Mouse (Mus musculus) gonadal fat pad, adult 2 months (tissue): ENCODE data around the gene Jtb. TPM values are rescaled to one million over a fixed set of nuclear protein-coding genes. Genes with fewer than 3 reads are reported as not detected.

Source experiments
- DNase-seq: peaks from one replicate; pipeline ENCODE4 v3.0.0-alpha.2; 2012; ENCODE audit warnings: low read depth
- polyA plus RNA-seq: library from polyadenylated mRNA; depleted of rRNA; stranded (reverse); fragments of >200 nt; gene quantifications from 2 replicates; pipeline ENCODE4 v1.2.3, GENCODE M21; 2012; rRNA removed

The Jtb gene
- 56.6 and 68.4 TPM in 2 replicates for polyA plus RNA-seq

DNA sequence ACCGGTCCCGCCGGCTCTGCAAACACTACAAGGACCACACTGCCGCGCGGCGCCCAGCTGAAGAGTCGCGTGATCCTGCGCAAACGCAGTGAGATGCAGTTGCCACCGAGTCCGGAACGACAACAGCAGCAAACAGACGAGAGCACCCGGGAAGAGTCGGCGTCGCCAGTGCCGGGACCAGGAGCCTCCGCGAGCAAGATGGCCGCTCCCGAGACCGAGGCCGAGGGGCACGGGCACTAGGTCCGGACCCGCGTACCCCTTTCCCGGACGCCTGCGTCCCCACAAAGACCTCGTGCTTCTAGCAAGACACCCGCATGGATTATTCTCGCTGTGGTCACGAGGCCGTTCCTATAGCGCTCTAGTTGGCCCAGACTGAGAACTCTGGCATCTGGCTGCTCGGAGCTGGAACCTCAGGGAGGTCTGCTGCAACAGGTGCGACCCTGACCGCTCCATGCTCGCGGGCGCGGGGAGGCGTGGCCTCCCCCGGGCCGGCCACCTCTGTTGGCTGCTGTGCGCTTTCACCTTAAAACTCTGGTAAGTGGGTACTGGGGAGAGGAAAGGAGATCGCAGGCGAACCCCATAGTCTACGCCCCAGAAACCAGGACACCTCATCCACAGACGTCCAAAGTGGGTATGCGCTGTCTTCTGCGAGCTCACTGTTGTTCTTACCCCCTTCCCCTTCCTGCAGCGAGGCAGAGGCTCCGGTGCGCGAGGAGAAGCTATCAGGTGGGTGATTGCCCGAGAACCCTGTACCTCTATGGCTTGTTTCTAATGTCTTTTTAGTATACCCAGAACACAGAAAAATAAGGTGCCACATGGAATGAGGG is at the start of gene Jtb:
Gene Jtb (plus strand): TSS at position 91 of the 827 bp plus-strand sequence.
- no peak for DNase-seq

DNA sequence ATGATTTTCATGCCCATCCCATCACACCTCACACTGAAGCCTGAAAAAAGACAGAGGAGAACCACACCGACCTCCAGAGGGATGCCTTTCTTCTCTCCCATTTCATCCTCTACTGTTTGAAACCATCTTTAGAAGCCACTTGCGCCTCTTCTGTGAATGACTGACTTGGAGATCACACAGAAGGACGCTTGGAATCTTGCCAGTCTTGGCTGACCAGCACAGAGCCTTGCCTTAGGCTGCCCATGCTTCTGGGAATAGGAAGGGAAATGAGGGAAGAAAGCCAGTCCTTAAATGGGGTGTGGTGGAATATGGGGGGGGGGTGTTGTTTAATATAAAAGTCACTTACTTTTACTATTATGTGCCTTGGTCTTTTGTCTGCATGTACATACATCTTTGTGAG is 47.8 kb upstream of the Jtb start:
- no peak for DNase-seq

DNA sequence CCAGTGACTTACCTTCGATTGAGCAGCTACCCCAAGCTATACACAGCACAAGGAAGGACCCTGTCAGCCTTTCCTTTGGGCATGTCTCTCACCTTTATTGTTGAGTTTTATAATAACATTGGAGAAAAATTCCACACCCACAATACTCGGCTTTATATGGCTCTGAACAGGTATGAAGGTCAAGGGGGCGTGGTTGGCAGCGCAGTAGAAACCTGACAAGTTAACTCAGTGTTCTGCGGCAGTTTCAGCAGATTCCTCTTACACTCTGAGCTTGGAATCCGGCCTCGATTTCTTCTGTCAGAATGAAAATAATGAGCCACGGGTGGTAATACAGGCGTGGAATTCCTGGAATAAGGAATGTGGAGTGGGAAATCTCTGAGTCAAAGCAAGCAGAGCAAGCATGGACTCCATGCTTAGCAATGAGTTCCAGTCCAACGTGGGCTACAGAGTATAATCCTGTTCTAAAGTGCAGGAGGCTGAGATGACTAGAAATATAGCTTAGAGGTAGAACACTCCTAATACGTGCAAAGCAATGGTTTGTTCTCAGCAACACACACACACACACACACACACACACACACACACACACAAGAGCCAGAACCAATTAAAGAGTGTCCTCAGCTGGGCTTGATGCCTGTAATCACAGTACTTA is 40.4 kb upstream of the Jtb start:
- DNase-seq = no peak

DNA sequence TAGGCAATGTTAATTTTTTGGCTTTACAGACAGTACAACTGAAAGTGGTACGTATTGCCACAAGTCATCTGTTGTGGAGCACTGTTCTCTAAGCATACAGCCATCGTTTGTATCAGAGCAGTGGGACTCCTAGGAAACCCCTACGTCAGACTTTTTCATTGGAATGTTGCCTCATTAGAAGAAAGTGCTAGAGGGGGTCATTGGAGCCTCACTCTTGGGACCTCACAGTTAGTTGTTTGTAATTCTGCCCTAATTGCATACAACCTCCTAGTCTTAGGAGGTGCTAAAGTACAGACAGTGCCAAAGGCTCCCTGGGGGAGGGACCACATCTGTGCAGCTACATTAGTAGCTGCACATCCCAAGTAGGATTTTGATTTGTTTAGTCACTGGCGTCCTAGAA is 36.6 kb upstream of the Jtb start:
- no peak for DNase-seq

DNA sequence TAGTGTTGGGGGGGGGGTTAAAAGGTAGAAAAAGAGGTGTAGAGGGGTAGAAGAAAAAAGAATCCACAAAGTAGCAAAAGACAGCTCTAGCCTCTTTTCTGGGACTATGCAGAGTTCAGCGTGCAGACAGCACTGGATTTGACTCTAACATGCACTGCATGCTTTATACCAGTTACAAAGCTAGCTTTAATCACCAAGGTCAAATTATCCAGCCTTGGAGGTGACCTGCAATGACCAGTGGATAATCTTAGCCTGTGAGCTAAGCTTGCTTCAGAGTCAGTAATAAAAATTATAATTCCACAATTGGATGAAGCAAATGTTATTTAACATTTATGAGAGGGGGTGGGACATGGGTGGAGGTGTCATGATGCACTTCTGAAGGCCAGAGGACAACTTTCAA is 35.8 kb upstream of the Jtb start:
- no peak for DNase-seq

DNA sequence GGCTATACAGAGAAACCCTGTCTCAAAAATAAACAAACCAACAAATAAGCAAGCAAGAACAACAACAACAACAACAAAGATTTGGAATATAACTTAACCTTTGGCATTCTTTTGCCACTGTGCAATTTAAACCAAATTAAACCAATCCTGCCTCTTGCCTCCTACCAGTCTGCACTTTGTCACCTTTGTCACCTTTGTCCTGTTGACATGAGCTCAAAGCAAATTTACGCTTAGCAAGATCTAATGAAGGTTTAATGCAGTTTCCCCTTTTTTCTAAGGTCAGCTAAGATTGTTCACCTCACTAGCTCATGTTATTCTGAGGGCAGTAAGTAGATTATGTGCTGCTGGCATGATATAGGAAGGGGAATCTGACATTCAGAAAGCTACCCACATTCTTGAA is 33.8 kb upstream of the Jtb start:
- DNase-seq = no peak

DNA sequence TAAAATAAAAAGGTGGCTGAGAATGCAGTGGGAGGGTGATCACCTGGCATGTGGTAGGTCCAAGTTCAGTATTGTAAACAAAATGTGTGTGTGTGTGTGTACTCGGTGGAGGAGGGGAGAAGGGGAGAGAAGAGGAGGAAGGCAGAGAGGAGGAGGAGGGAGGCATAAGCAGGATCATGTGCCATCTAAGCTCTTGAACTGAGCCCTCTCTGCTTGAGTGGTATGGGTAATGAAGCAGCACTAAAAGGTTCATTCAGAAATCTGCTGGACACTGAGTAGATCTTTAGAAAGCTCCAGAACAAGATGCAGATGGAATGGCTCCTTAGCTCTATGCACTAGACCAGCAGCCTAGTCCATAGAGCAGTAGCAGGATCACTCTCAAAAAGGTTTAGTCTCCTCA is 28.5 kb upstream of the Jtb start:
- DNase-seq = no peak

DNA sequence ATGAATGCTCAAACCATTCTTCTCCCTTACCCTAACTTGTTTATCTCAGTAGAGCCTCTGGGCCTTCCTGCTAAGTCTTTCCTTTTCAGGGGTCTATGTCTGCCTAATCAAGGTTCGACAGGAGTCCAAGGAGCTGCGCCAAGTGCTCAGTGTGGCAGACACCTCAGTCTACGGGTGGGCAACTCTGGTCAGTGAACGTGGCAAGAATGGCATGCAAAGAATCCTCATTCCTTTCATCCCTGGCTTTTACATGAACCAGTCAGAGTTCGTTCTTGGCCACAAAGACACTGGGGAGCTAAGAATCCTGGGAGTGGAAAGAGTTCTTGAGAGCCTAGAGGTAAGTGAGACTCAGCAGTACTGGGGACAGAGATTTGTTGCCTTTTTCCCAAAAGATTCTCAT is 27.8 kb upstream of the Jtb start:
- no peak for DNase-seq

DNA sequence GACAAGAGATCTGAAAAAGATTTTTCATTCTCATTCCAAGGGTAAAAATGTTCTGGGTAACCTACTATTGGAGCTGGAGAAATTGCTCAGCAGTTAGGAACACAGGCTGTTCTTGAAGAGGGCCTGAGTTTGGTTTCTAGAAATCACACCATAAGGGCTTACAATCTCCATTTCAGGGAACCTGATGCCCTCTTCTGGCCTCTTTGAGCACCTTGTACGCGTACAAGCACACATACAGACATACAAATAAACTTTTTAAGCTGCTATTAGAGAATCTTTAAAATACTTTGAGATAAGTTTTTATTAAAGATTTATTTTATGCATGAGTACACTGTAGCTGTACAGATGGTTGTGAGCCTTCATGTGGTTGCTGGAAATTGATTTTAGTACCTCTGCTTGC is 26.8 kb upstream of the Jtb start:
- no peak for DNase-seq

DNA sequence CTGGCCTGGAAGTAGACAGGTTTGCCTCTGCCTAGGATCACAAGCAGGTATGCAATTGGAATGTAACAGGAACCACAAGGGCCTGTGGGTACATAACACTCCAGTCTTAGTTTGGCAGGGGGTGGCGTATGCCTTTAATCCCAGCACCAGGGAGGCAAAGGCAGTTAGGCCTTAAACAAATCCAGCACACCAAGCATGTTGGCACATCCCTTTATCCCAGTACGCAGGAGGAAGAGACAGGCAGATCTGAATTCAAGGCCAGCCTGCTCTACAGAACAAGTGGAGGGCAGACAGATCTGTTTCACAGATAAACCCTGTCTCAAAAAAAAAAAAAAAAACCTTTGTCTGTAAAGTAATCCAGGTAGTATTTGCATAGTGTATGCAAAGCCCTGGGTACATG is 22.7 kb upstream of the Jtb start:
- DNase-seq = no peak

DNA sequence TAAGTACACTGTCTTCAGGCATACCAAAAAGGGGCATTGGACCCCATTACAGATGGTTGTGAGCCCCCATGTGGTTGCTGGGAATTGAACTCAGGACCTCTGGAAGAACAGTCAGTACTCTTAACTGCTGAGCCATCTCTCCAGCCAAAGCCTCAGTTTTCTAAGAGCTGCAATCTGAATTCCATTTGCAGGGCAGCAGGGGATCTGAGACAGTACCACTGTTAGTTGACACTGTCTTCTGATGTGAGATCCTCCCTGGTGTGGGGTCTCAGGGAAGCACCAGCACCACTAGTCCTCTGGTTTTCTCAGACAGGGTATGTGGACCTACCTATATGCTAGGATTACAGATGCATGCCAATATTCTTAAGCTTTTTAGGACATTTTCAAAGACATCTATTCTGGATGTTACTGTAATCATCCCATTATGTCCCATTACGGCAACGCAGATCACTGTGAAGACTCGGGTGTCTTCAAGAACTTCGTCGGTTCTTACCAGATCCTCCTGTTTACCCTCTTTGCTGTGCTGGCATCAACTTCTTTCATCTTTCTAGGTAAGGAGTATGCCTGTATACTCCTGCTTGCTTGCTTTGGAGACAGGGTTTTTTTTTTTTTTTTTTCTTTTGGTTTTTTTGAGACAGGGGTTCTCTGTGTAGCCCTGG is 21.4 kb upstream of the Jtb start:
- DNase-seq = no peak

DNA sequence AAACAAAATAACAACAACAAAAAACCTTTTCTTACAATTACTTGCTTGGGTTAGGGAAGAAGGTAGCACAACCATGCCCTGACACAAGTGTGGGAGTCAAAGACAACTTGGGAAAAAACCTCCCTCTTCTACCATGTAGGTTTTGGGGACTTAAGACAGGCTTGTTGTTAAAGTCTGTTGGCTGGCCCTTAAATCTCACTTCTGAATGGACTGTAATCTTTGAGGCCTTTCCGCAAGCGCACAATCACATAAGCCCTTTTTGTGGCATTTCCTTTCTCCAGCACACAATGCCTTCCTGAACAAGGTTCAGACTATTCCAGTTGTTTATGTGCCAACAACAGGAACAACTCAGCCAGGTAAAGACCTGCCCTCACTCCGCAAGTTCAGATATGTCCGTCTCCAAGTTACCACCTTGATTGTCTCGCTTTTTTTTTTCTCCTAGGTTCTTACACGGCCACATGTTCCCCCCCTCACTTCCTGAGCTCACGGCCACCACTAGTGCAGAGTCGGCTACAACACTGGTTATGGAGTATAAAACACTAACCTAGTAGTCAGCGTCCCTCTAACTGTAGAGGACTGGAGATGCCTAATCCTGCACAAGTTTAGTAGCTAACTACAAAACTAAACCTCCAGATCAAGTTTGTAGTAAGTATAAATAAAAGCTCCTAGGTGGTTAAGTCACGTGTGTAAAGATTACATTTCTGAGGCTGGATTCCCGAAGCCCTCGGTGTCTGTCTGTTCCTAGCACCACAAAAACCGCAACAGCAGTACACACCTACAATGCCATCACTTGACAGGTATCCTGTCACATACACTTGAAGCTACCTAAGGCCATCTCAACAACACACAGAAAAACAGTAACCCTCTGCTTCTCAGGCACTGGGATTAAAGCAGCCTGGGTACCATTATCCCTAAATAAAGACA is 19.7 kb upstream of the Jtb start:
- no peak for DNase-seq

DNA sequence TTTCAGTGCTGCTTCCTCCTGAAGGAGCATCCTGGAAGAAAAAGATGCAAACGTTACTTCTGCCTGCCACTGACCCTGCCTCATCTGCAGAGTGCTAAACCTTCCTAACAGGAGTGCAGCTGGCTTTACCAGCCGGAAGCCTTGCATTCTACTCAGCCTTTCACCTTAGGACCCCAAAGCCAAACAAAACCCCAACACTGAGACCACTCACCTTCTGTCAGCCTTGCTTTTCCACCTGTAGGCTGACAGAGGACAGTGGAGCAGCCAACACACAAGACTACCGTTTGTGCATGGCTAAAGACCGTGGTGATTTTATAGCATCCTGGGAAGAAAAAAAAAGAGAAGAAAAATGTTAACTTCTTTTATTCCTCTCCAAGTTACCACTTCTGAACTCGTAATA is 18.7 kb upstream of the Jtb start:
- DNase-seq = no peak

DNA sequence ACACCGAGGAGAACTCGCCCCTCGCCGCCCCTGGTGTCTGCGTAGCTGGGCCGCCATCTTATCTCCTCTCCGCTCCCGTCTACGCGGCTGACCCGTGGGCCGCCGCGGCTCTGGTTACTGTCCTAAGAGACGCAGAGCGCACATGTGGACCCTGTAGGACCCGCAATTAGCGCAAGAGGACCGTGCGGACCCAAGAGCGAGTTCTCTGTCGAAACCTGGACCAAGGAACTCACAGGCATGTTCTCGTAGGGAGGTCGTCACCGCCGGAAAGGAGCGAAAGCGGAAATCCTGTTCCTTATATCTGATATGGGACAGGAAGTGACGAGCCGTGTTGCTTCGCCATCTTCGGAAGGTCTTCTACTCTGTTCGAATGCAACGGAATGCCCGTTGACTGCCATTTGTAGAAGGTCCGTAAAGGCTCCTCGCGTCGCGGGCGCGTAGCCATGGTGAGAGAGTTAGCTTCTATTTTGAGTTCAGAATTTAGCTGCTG is 18.0 kb upstream of the Jtb start, which contains the start of the genes Rps27 and Rab13:
Gene Rps27 (minus strand): TSS at position 275 of the 490 bp plus-strand sequence.
Gene Rab13 (plus strand): TSS at position 319 of the 490 bp plus-strand sequence.
- no peak for DNase-seq

DNA sequence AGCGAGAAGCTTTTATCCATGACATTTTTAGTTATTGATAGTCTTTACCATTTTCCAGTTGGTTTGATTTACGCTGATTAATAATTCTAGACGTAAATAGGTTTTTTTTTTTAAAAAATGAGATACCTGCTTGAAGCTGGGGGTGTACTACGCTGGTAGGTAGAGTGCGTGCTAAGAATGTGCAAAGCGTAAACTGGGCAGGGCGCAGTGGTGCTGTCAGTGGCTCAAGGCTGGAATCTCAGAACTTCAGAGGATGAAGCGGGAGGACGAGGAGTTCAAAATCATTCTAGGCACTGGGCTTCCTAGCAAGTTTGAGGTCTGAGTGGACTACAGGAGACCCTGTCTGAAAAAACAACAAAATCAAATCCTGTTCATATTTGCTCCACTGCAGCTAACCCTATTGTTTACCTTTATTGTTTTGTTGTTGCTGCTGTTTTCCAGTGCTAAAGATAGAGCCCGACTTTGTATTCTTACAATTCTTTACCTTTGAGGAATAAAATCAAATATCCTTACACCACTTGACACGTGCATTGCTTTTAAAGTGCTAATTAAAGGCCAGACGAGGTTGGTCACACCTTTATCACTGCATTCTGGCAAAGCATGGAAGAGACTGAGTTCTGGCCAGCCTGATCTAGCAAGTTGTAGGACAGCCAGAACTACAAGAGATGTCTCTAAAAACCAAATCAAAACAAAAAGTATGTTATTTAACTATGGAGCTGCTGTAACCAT is 17.3 kb upstream of the Jtb start:
- no peak for DNase-seq

DNA sequence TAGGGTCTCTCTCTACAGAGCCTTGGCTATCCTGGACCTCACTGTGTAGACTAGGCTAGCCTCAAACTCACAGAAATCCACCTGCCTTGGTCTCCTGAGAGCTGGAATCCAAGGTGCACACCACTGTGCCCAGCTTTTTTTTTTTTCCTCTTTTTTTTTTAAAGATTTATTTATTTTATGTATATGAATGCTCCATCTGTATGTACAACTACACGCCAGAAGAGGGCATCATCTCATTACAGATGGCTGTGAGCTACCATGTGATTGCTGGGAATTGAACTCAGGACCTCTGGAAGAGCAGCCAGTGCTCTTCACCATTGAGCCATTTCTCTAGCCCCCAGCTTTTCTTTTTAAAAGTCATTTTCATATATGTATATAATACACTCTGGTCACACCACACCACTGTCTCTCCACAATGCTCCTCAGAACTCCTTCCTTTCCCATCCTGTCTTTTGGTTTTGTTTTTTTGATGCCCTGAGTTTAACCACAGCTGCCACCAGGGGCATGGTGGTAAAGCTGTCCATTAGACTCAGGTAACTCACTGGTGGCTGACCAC is 15.5 kb upstream of the Jtb start:
- DNase-seq = no peak

DNA sequence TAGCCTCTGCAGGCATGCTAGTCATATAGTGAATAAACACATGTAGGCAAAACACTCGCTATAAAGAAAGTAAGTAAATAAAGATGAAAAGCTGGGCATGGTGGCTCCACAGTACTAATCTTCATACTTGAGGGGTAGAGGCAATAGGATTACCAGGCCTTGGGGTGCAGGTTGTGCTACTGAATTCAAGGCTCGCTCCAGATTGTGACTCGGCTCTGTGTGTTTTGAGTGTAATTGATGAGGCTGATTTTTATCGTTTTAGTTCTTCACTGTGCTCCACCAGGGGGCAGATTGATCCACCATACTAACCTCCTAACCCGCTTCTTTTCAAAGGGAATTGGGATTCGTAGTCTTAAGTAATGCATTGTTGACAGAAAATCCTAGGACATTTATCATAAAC is 11.3 kb upstream of the Jtb start:
- DNase-seq = no peak

DNA sequence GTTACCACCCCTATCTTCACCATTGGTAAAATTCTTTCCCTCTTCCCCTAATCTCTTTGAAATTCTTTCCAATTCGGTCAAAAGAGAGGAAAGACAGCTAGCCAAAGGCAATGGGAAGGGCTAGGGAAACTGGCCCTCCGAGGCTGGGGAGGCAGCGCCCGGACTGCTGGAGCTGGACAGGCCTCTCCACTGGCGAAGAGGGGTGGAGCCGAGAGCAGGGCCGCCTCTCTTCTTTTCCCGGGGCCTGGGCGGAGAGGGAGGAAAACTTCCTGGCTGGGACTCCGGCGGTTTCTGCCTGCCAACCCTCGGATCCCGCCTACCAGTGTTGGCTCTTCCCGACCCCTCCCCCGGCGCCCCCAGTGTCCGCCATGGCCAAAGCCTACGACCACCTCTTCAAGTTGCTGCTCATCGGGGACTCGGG is 10.9 kb upstream of the Jtb start:
- no peak for DNase-seq

DNA sequence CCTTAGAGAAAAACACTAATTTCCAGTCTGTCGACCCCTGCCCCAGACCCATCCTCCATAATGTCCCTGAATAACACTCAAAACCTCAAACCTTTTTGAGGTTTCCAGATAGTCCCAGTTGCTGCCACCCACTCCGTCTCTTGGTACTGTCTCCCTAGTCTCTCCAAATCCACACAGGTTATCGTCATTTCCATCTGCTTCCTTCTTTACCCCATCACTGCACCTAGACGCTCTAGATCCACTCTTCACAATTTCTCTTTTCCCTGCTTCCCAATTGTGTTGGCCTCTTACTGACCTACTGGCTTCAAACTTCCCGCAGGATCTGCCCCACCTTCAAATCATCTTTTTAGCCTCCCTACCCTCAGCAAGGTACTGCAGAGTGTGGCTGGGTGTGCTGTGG is 10.3 kb upstream of the Jtb start:
- DNase-seq = no peak

DNA sequence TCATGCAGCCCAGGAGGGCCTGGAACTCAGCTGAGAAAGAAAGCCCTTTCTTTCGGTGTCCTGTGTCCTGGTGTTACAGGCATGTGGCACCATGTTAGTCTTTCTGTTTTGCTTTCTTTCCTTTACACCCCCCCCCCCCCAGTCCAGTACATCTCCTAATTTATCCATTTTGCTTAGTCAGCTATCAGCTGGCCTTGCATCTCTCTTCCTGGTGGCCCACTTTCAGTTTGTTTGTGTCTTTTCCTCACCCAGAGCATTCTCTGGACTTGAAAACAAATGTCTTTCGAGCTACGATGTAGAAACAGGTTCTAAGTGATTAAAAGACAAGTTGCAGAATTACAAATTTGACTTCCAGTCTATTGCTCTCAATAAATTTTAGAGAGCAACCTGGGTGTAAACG is 8.9 kb upstream of the Jtb start:
- no peak for DNase-seq

DNA sequence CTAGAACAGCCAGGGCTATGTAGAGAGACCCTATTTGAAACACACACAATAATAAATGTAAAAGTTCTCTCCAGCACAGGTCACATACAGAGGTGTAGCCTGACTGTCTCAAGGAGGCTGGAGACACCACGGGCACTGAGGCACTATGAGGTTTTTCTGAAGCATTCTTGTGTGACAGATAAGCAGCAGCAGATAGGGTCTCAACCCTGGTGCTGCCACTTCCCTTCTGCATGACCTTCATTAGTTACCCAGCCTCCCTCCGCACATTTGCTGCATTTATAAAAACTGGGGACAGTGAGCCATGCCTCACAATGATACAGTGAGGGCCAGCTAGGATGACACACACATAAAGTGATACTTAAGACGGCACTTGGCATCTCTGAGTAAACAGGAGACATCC is 8.5 kb upstream of the Jtb start:
- DNase-seq = no peak
